Mouse (Mus musculus): ENCODE measurements around the gene Foxn3. TPM values are rescaled to one million over a fixed set of nuclear protein-coding genes. Genes with fewer than 3 reads are reported as not detected.

Gene Foxn3
- total RNA-seq, 4 experiments from 2014 or later = 49.1 to 69.4 (median 57.0) TPM

DNA sequence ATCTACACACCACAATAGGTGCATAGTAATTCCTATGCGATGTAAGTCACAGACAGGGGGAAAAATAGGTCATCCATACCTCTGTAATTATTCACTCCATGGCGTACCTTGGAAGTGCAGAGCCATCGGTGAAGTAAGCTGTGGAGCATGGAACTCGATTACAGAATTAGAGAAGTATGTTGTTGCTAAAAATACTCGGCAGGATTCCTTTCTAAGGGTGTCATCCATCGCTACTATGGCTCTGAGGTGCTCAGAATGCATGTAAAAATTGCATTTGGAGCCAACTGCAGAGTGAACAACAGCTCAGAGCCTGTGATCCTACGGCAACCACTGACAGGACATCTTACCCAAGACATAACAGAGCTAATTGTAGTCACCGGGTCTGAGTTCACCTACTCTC lies 206.7 kb downstream of the Foxn3 start:
- no peak for DNase-seq (ENCODE audit: low spot score in 2 of 2)

DNA sequence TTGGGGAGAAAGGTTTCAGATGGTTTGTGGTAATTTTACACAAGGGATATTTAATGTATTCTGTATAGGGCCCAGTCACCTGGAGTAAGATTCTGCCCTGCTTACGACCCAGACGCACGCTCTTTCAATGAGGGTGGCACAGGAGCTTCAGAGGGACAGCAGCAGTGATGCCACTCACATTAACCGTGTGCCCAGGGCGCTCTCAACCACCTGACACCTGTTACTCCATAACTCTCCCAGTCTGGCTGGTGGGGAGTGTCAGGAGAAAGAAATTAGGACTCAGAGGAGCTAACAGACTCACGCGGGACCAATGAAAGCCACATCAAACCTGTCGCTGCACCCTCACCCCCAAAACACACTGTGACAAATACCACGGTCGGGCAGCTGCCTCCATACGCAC lies 209.7 kb downstream of the Foxn3 start:
- no peak for DNase-seq (ENCODE audit: low spot score in 2 of 2)

DNA sequence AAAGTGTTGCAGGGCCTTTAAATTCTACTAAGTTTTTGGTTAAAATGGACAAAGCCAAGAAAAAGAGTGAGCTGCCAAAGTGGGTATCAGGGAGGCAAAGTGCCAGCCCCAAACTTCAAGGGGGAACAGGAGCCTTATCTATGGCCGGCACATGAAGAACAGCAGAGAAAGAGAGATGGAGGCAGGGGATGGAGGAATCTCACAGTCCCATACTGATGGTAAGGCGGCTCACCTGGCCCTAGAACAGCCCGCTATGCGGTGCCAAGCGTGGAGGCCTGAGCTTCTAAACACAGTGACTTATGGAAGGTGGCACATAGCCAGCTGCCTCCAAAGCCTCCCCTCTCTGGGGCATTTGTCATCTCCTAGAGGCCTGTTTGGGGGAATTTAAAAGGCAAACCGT lies 210.8 kb downstream of the Foxn3 start:
- no peak for DNase-seq (ENCODE audit: low spot score in 2 of 2)

DNA sequence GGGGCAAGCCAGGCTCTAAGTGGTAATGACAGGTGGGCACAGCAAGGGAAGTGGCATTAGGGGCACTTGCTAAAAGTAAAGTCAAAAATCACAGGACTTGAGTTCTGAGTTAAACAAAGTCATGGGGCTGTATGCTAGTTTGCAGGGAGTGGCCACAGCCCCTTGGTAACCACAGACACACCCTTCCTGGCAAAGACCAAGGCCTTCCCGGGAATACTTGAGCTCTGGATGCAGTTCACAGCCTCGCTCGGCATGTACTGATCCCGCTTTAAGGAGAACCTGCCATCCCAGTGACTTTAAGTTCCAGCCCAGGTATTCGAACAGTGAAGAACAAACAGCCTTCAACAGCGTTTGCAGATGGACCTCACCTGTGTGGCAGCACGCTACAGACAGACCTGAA lies 211.2 kb downstream of the Foxn3 start:
- no peak for DNase-seq (ENCODE audit: low spot score in 2 of 2)

DNA sequence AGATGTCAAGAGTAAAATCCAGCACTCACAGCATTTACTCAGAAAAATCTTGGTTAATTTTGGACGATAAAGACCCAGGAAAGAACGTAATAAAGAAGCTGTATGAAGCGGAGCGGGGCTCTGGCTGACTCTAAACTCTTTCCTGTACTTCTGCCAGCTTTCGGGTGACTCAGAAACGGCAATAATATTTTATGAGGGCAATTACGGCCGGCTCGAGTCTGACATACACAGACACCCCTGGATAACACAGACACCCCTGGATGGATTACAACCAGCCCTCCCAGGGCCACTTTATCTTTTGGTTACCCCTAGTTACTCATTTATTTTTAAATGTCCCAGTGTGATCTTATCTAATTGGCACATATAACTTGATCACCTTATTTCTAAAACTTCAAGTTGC lies 211.7 kb downstream of the Foxn3 start:
- DNase-seq (ENCODE audit: low spot score in 2 of 2) = no peak

DNA sequence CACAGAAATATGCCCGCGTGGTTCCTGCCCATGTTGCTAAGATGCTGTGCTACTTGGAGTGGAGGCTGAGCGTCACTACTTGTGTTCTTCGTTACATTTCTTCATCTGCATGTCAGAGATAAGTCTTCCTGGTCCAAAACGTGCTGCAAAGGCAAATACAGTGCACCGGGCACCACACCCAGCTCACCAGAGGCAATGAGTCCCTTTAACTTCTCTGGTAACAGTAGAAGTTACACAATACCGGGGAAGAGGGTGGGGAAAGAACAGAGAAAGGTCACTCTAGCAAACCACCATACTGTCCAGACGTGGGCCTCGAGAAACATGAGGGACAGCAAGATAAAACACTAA lies 213.8 kb downstream of the Foxn3 start:
- DNase-seq (ENCODE audit: low spot score in 2 of 2) = no peak

DNA sequence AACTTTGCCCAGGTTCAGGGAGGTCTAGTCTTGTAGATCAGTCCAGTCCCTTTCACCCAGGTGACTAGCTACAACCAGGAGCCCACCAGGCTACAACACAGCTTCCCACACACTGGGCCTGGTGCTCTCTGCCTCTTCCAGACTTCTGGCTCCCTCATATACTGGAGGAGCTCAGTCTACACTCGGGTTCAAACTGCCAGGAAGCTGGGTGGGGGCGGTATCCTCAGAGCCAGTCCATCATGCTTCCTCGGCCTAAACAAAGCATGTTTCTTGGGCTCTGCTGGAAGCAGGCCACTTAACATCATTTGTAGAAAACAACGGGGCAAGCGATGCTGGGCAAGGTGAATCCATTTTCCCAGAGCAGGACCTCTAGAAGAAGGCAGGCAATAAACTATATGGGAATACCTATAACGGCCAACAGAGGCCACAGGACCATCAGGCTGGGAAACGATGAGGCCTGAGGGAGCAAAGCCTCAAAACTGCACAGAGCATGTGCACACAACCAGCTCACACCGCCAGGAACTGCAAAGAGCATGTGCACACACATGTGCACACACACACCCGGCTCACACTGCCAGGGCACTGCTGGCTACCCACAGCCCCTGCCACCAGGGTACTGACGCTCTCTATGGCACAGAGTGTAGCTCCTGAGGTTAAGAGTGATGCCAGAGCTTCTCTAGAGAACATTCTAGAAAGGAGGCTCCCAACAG lies 214.3 kb downstream of the Foxn3 start:
- no peak for DNase-seq (ENCODE audit: low spot score in 2 of 2)

DNA sequence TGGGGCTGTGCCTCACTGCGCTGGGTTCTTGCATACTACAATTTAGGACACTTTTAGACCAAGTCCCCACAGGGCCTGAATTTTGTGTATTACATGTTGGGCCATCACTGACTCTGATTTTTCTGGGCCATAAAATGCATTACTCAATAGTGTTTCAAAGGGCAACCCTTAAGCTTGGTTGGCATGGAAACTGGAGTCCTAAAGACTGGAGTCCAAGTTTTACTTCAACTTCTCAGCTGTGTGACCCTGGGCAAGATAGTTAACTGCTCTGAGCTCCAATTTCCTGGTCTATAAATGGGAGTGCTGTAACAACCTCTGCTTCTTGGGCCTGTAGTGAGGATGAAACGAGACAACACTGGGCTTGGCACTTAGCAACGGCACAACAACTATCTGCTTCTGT lies 215.9 kb downstream of the Foxn3 start:
- no peak for DNase-seq (ENCODE audit: low spot score in 2 of 2)

DNA sequence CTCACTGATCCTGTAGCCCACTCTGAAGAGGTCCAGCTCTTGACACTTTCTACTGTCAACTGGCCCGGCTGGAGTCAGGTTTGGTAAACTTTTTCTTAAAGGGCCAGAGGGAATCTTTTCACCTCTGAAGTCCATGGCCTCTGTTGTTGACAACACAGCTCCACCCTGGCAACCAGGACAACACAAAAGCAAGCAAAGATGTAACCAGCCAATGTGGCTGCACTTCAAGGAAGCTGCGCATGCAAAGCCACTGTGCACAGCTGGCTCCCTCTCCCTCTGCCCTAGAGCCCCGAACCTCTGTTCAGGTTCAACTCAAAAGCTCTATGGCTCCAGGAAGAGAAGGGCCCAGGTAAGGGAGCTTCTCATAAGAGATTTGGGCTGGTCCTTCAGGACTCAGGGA lies 216.4 kb downstream of the Foxn3 start:
- no peak for DNase-seq (ENCODE audit: low spot score in 2 of 2)

DNA sequence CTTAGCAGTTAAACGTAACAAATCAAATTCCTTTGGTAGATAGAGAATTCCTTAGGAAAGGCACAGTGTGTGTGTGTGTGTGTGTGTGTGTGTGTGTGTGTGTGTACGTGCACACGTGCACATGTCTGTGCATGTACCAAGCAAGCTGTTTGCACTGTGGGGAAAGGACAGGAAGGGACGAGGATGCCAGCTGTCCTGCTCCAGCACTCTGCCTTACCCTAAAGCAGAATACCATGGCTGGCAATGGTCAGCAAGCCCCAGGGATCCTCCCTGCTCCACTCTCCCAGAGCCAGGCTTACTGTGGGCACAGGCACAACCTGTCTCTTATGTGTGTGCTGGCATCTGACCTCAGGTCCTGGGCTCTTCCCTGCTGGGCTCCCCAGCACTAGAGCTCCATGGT lies 218.1 kb downstream of the Foxn3 start:
- no peak for DNase-seq (ENCODE audit: low spot score in 2 of 2)

DNA sequence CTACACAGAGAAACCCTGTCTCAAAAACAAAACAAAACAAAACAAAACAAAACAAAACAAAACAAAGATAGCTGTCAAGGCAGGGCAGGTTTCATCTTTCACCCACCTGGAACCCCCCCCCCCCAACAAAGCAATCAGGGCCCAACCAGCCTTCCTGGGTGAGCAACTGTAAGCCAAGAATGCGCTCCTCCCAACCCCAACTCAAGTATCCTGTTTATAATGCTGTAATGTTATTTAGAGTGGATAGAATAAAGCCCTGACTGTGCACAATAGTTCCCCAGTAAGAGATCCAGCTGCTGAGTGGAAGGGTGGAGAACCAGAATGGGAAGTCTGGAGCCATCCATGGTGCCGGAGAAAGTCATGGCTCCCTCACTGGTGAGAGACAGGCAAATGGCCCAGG lies 220.0 kb downstream of the Foxn3 start:
- no peak for DNase-seq (ENCODE audit: low spot score in 2 of 2)

DNA sequence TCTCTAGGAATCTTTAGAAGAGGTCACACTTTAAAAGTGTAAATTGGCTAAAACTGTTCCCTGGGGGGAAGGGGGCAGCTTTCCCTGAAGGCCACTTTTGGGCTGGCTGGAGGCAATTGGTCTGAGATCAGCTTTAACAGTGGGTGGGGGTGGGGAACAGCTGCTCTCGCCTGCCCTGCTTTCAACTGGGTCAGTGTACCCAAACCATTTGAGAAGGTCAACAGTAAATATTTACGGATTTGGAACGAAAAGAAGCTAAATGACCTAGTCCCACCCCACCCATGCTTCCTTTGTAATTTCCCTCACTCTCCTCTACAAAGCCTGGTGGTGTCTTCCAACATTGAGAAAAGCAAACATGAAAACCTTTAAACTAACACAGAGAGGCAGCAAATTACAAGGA lies 221.2 kb downstream of the Foxn3 start:
- no peak for DNase-seq (ENCODE audit: low spot score in 2 of 2)

DNA sequence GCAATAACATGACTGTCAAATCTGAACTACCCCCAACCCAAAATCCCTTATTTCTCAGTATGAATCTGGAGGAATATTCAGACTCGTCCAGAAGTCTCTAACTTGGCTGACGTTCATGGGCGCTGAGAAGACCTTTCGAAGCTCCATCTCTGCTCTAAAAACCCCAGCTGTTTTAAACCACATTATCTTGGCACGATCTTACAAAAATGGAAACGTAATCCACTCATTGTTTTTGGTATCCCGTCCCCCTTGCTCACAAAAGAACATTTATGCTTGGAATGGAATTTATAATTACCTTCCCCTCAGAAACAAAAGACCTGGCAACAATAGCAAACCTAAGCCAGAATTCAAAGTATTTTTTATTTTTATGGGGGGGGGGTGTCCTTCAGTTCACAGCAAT lies 221.6 kb downstream of the Foxn3 start:
- no peak for DNase-seq (ENCODE audit: low spot score in 2 of 2)

DNA sequence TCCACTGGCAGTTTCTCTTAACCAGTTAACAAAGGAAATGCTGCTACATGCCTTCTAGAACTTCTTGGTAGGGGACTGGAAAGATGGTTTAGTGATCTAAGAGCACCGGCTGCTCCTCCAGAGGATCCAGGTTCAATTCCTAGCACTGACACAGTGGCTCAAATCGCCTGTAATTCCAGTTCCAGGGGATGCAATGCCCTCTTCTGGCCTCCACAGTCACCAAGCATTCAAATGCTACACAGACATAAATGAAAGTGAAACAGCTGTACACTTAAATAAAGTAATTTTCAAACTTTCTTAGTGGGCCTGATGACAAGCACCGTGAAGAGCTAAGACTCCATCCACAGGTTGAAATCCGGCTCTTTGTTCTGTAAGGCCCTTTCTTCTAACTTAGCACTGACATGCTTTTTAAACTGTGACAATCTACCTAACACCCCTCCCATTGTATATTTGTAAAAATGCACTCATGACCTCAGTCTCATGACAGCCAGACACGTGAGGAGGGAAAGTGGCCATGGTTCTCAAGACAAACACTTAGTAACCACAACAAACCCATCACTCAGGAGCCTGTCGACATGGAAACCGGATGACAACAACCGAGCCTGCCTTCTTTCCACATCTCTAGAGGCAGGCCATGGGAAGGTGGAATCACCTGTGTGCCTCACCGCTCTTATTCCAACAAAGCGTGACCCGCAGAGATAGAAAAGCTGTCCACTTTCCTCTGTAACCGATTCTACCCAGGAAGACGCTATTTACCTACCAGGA lies 222.8 kb downstream of the Foxn3 start:
- DNase-seq (ENCODE audit: low spot score in 2 of 2) = no peak

DNA sequence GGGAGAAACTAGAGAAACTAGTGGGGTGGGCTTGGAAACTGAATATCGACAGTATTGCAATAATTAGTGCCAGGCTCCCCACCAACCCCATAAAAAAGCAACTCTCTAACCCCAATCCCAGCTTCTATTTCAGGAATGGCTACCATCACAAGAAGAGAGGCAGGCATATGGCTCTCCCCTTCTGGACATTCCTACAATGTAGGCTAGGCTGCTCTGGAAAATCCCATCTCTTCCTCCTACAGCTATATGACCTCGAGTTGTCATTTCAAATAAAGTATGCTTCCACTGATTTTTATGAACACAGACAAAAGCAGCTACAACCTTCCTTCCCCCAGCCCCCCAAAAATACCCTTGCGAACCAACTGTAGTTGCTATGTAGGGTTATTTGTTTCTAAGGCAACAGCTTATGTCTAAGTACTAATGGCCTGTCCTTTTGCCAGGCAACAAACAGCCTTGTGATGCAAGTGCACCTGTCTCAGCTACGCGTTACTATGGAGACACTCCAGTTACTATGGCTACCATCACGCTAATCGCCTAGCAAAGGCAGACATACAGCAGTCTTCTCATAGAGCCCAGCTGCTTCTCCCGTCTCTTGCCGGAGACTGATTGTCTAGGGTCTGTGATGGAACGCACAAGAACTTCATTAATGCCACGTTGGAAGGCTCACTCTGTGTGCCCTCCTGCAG lies 223.6 kb downstream of the Foxn3 start:
- peak; percentile 80 to 88 for DNase-seq (ENCODE audit: low spot score in 2 of 2)

DNA sequence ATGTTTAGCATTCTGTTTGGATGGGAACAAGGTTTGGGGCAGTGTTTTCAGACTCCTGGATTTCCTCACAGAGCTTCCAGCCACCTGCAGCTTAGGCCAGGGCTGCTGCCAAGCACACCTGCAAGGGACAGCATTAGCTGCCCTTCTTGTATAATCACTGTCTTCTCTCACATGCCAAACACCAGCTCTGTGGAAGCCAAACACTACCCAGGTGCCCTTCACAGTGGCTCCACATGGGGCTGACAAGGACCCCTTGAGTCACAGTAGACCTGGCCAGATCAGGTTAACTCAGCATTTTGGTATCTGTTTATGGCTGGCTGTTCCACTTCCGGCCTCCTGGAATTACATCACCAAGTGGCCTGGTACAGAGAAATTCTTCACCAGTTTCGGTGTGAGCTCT lies 224.6 kb downstream of the Foxn3 start:
- no peak for DNase-seq (ENCODE audit: low spot score in 2 of 2)

DNA sequence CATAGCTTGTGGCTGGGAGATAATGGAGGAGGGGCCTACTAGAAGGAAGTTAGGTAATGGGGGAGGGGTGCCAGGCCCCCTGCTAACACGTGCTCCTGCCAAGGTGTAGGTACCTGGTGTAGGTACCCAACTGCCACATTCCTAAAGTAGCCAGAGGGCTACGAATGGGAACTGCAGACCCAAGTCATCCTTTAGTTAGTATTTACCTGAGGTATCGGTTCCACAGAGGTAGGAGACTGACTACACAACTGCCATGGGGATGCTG lies 226.3 kb downstream of the Foxn3 start:
- DNase-seq (ENCODE audit: low spot score in 2 of 2) = no peak

DNA sequence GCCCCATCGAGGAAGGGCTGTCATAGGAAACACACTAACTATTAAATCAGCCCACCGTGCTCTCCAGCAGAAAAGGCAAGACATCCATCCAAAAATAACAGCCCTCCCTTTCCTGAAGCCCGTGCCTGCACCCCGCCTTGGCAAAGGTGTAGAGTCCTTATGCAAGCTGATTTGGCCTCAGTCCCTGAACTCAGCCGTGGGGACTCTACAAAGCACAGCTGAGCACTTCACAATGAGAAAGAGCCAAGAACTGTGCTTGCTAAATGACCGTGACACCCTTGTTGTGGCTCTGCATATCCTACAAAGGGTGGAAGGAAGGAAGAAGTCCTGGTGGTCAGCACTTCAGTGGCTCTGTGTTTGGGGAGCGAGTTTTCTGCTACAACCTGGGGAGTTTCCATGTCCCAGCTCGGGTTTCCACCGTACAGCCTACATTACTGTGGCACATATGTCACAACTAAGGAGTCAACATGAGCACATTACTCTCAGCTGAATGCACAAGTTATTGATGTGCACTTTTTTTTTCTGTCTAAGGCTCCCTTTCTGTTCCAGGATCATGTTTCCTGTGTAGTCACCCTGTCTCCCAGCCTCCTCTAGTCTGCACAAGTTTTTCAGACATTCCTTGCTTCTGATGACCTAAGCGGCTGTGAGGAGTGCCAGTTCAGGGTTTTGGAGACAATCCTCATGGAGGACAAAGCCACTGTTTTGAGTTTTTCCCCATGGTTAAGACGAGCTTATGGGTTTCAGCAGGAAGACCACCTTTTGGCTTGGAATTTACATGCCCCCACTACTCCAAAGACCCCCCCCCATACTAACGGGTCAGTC lies 226.8 kb downstream of the Foxn3 start:
- peak in 1 of 2 experiments; percentile 29 for DNase-seq (ENCODE audit: low spot score in 2 of 2)

DNA sequence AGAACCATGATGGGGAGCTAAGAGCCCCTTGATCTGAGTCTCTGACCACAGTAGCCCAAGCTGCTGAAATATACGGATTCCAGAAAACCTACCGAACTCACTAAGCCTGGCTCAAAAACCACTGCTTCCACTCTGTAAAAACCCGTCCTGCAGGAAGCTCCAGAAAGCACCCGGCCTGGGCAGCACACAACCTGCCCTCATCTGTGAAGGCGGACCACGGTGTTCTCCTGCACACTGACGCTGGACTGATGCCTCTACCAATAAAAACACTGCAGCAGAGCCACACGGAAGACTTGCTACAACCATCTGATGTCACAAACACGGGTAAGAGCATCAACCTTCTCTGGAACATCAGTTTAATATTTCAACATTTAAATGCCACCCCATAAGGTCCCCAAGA lies 227.8 kb downstream of the Foxn3 start:
- no peak for DNase-seq (ENCODE audit: low spot score in 2 of 2)

DNA sequence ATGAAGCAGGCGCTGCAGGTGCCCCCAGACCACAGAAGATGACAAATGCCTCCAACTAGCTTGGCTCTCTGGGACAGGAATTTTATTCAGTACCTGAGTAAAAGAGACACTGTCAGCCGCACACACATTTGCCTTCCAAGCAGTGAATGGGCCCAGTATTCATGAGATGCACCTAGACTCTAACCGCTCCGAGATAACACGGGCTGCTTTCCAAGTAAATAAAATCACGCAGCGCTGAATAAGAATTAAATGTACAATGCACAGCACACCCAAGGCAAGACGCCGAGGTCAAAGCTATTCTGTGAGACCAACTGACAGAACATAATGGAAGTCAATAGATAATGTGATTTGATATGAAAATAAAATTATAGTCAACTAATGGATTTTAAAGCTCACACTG lies 229.4 kb downstream of the Foxn3 start:
- no peak for DNase-seq (ENCODE audit: low spot score in 2 of 2)

DNA sequence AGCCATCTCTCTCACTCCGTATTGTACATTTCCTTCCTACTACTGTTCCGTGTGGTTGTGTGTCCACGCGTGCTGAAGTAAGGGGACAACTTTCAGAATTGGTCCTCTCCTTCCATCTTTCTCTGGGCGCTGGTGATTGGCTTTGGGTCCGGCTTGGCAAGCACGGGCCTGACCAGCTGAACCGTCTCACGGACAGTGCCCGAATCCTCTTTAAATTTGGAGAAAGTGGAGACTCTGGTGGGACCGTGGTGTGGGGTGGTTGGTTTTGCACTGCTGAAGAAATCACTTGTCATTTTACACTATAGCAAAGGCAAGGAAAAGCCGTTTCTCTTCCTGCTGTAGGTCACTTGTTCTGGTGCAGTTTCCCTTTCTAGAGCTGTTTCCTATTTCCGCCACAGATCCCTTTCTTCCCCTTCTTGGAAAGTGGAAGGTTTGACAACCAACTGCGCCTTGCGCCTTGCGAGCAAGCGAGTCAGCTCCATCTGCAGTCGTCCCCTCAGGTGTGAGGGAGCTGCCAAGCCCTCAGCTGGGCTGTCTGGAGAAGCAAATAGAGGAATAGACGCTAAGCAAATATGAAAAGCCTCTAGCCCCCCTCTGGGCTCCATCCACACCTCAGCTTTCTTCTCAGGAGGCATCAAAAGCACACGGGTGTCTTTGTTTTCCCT lies 229.9 kb downstream of the Foxn3 start:
- no peak for DNase-seq (ENCODE audit: low spot score in 2 of 2)
